Mouse (Mus musculus) adrenal gland, postnatal 0 days (tissue): ENCODE data around the gene Thbs1. TPM values are rescaled to one million over a fixed set of nuclear protein-coding genes. Genes with fewer than 3 reads are reported as not detected.

Experiments
- polyA plus RNA-seq: library from polyadenylated mRNA; unstranded; fragments of >200 nt; fragmentation: Nextera tagmentation; extraction: Ambion mirVana; gene quantifications from 2 replicates; pipeline ENCODE4 v1.2.1, GENCODE M21; 2015

Gene Thbs1
- 12.8 and 19.7 TPM in 2 replicates for polyA plus RNA-seq

GRCm38 (mm10) chr2:118111488-118112131 is at the start of gene Thbs1:
Gene Thbs1, plus strand, starts transcription at chr2:118111876.

Other genes starting within 250 kb of the Thbs1 start
- gene Fsip1, start 145.1 kb downstream of the Thbs1 start, polyA plus RNA-seq, result 0.80 and 1.3 TPM in 2 replicates